Mouse (Mus musculus) cerebellum, adult 2 months (tissue): ENCODE data around the gene Tmprss6. TPM values are rescaled to one million over a fixed set of nuclear protein-coding genes. Genes with fewer than 3 reads are reported as not detected.

ENCODE experiments used
- DNase-seq, 2 experiments: peaks; one replicate each; pipeline ENCODE4 v3.0.0; 2021
- H3K27ac ChIP-seq: fragments of 200-500 bp; 2 replicates; pipeline ENCODE4 v1.5.1; 2012; ENCODE audit warnings: low read length, control low read depth, inconsistent platforms; ENCODE audit not compliant: insufficient read depth
- H3K27me3 ChIP-seq: fragments of 200-500 bp; 2 replicates; pipeline ENCODE4 v1.6.1; 2012; ENCODE audit warnings: inconsistent platforms, mild to moderate bottlenecking, low read length, moderate library complexity; ENCODE audit not compliant: control insufficient read depth, insufficient read depth
- H3K4me1 ChIP-seq: fragments of 200-500 bp; 2 replicates; pipeline ENCODE4 v1.6.1; 2011; ENCODE audit warnings: low read length; ENCODE audit not compliant: control insufficient read depth, insufficient read depth
- H3K4me3 ChIP-seq: fragments of 200-500 bp; replicated peaks from 2 replicates; pipeline ENCODE3; 2011; ENCODE audit warnings: mild to moderate bottlenecking, low read depth, low read length, control low read depth; ENCODE audit not compliant: insufficient read depth
- CTCF ChIP-seq: fragments of 200-500 bp; IDR thresholded peaks from 2 replicates; pipeline ENCODE4 v1.5.1; 2011; ENCODE audit warnings: low read depth, mild to moderate bottlenecking, control low read depth, low read length, moderate library complexity, borderline replicate concordance; ENCODE audit not compliant: insufficient read depth
- POLR2A ChIP-seq: fragments of 200-500 bp; IDR thresholded peaks from 2 replicates; pipeline ENCODE4 v1.6.1; 2011; ENCODE audit warnings: low read length, control low read depth, borderline replicate concordance; ENCODE audit not compliant: insufficient read depth
- WGBS: fragments of 180-500 bp; shearing (Covaris S2); methylation state at CpG from one replicate; pipeline ENCODE4 v1.1.7; 2018; 5-methylcytosine and 5-hydroxymethylcytosine counted together
- polyA plus RNA-seq: library from polyadenylated mRNA; depleted of rRNA; stranded (reverse); fragments of >200 nt; gene quantifications from 2 replicates; pipeline ENCODE4 v1.2.3, GENCODE M21; 2012

The Tmprss6 gene
- polyA plus RNA-seq, 1 experiment = 0.08 TPM

DNA sequence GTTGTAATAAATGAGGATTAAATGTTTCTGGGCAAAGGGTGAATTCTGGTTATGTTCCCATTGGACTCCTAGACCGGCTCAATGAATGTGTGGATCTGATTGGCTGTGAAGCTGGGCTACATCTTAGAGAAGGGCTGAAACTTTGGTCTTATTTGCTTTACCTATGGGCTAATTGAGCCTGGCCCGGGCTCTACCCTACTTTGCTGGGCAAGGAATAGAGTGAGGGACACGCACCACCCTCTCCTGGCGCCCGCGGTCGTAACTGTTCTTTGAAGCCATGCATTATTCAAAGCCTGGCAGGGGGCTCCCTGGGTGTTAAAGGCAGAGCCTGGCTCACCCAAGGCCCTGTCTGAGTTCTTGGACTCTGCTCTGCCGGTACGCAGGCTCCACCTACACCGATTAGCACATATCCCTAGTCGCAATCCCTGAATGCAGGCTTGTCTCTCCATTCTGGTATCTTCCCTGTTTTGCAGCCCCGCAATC, 58.8 kb downstream of the Tmprss6 start:
- Histone ChIP-seq H3K4me3 (no peak overlapping the region), H3K27me3 (no peaks in the 10 kb centered on the region), H3K27ac (no peak overlapping the region), H3K4me1 (no peaks in the 10 kb centered on the region)
- DNase-seq = no peak
- 66% methylated on average over 12 of the region's 12 CpGs for WGBS
- TF ChIP-seq CTCF (no peak), POLR2A (no peak)

- under 1% methylated on average over 39 of the region's 40 CpGs for WGBS
- Histone ChIP-seq H3K4me1 (peaks cover under 1% of the 10 kb centered on the region; the same call in 1 of the 2 replicates), H3K27ac (peak within 1 kb of the TSS; percentile 97), H3K4me3 (peak within 1 kb of the TSS; percentile 97), H3K27me3 (no peaks in the 10 kb centered on the region)
- peak; percentile 49; the same call in 1 of the 2 replicates for TF ChIP-seq POLR2A
- no peak for TF ChIP-seq CTCF
- peak; percentile 90 to 95 for DNase-seq
Observed at GRCm38 (mm10) chr15:78406293-78406934, 62.0 kb downstream of the Tmprss6 start, which contains the start of gene Mpst. Mpst (plus strand) TSS chr15:78406416.

GRCm38 (mm10) chr15:78405517-78406211, 62.8 kb downstream of the Tmprss6 start, which contains the start of gene Tst:
Tst (minus strand) TSS chr15:78405907.
- TF ChIP-seq CTCF (no peak), POLR2A (no peak)
- WGBS = 1% methylated on average over 34 of the region's 34 CpGs
- peak; percentile 85 to 88 for DNase-seq
- Histone ChIP-seq H3K27ac (peak within 1 kb of the TSS; percentile 97), H3K27me3 (no peaks in the 10 kb centered on the region), H3K4me3 (peak within 1 kb of the TSS; percentile 97), H3K4me1 (peaks cover 3% of the 10 kb centered on the region; the same call in 1 of the 2 replicates)

DNA sequence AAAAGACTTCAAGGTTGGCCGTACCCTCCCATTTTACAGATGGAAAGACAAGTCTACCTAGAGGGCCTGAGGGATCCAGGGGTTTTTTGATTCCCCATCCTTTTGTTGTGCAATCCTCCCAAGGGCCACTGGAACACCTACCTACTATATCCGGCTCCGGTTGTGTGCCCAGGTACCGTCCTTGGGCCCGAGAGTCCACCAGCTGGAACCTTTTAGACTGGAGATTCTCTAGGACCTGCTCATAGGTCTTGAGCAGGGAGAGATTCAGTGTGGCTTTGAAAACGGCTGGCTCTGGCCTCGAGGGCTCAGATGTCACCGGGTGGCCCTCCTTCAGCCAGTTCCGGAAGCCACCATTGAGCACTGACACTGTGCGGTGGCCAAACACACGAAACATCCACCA, 63.3 kb downstream of the Tmprss6 start:
- WGBS = 51% methylated on average over 11 of the region's 11 CpGs
- DNase-seq = no peak
- TF ChIP-seq CTCF (no peak), POLR2A (no peak)
- Histone ChIP-seq H3K4me3 (peak overlapping the region; percentile 97), H3K27me3 (no peaks in the 10 kb centered on the region), H3K4me1 (peaks cover 3% of the 10 kb centered on the region; the same call in 1 of the 2 replicates), H3K27ac (no peak overlapping the region)

- TF ChIP-seq POLR2A (no peak), CTCF (no peak)
- WGBS = 42% methylated on average over 1 of the region's 1 CpGs
- no peaks in the 10 kb centered on the region for H3K27me3 ChIP-seq
- H3K4me3 ChIP-seq = no peak overlapping the region
- peaks cover 3% of the 10 kb centered on the region; the same call in 1 of the 2 replicates for H3K4me1 ChIP-seq
- DNase-seq = peak in 1 of 2 experiments; percentile 27
- H3K27ac ChIP-seq = no peak overlapping the region
Observed at GRCm38 (mm10) chr15:78403896-78404295, 64.5 kb downstream of the Tmprss6 start.

DNA sequence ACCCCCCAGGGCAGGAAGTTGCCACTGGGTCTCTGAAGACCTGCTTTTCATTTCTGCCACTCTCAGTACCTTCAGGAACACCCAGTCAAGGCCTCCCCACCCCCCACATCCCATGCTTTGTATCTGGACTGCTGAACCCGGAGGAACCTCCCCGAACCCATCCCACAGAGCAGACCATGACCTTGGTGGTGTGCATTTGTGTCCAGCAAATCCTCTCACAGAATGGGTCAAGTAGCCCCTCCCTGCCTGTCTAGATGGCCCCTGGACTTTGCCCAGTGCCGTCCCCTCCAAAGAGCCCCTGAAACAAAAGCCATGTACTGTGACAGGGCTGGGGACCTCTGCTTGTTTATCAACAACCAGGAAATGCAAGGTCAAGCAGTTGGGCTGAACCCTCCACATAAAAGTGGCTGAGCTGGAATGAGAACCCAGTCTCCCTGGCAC, 65.1 kb downstream of the Tmprss6 start:
- Histone ChIP-seq H3K4me3 (no peak overlapping the region), H3K27ac (no peak overlapping the region), H3K27me3 (no peaks in the 10 kb centered on the region), H3K4me1 (peaks cover 3% of the 10 kb centered on the region; the same call in 1 of the 2 replicates)
- TF ChIP-seq POLR2A (no peak), CTCF (no peak)
- WGBS = 68% methylated on average over 3 of the region's 3 CpGs
- no peak for DNase-seq

DNA sequence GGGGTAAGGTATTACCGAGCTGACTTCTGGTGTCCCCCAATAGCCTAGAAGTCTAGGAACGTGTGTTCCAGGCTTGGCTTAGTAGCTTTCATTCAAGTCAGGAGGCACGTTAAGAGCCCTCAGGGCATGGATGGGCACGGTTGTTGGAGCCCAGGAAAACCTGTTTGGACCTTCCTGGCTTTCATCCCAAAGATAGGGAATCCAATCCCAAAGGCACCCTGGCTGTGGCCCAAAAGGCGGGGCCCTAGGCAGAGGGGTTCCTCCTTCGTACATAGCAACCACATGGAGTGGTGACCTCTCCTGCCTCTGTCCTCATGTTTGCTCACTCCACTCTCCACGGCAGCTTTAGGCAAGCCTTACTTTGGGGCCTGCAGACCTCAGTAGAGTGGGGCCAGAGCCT, 66.0 kb downstream of the Tmprss6 start:
- WGBS = 66% methylated on average over 7 of the region's 7 CpGs
- no peak overlapping the region; the same call in 1 of the 2 replicates for H3K27ac ChIP-seq
- no peak overlapping the region for H3K4me3 ChIP-seq
- H3K27me3 ChIP-seq = no peaks in the 10 kb centered on the region
- DNase-seq = no peak
- TF ChIP-seq CTCF = no peak
- no peak for TF ChIP-seq POLR2A
- H3K4me1 ChIP-seq = peaks cover 3% of the 10 kb centered on the region; the same call in 1 of the 2 replicates
